Mouse (Mus musculus) spleen, adult 2 months (tissue): ENCODE results near the gene Gm21985. TPM values are rescaled to one million over a fixed set of nuclear protein-coding genes. Genes with fewer than 3 reads are reported as not detected.
A peak's percentile ranks its signal among the peaks of the same experiment; 100 is the strongest.

Source experiments
- DNase-seq, 2 experiments: peaks; one replicate each; pipeline versions ENCODE4 v3.0.0 to v3.0.0-alpha.2; 2012 to 2021; ENCODE audit warnings: low spot score in 2 of 2, low read depth in 1 of 2
- H3K27ac ChIP-seq: fragments of 200-500 bp; 2 replicates; pipeline ENCODE4 v1.5.1; 2012; ENCODE audit warnings: low read length, inconsistent platforms; ENCODE audit not compliant: insufficient read depth
- H3K27me3 ChIP-seq: fragments of 200-500 bp; 2 replicates; pipeline ENCODE4 v1.6.1; 2012; ENCODE audit warnings: mild to moderate bottlenecking, moderate library complexity, low read length, inconsistent platforms; ENCODE audit not compliant: control insufficient read depth, insufficient read depth
- H3K36me3 ChIP-seq: fragments of 200-500 bp; 2 replicates; pipeline ENCODE4 v1.6.1; 2012; ENCODE audit warnings: mild to moderate bottlenecking, low read length, inconsistent platforms; ENCODE audit not compliant: control insufficient read depth, insufficient read depth
- H3K4me1 ChIP-seq: fragments of 200-500 bp; 2 replicates; pipeline ENCODE4 v1.6.1; 2011; ENCODE audit warnings: inconsistent platforms; ENCODE audit not compliant: control insufficient read depth, insufficient read depth, insufficient read length
- H3K4me3 ChIP-seq: fragments of 200-500 bp; 2 replicates; pipeline ENCODE4 v1.5.1; 2011; ENCODE audit warnings: mild to moderate bottlenecking, inconsistent platforms; ENCODE audit not compliant: insufficient read depth, insufficient read length; ENCODE audit errors: extremely low read depth
- CTCF ChIP-seq: fragments of 200-500 bp; IDR thresholded peaks from 2 replicates; pipeline ENCODE4 v1.5.1; 2011; ENCODE audit warnings: mild to moderate bottlenecking, inconsistent platforms; ENCODE audit not compliant: insufficient read depth, insufficient read length, insufficient replicate concordance; ENCODE audit errors: extremely low read depth
- POLR2A ChIP-seq: fragments of 200-500 bp; IDR thresholded peaks from 2 replicates; pipeline ENCODE4 v1.6.1; 2011; ENCODE audit warnings: low read depth, low read length, inconsistent platforms
- WGBS: fragments of 180-500 bp; shearing (Covaris S2); methylation state at CpG from one replicate; pipeline ENCODE4 v1.1.7; 2018; 5-methylcytosine and 5-hydroxymethylcytosine counted together
- polyA plus RNA-seq: library from polyadenylated mRNA; depleted of rRNA; stranded (reverse); fragments of >200 nt; gene quantifications from 2 replicates; pipeline ENCODE4 v1.2.3, GENCODE M21; 2012

The Gm21985 gene
- polyA plus RNA-seq, 1 experiment: not detected

- Histone ChIP-seq H3K36me3 (peaks cover 4% of the 10 kb centered on the region), H3K27ac (no peak overlapping the region), H3K27me3 (no peaks in the 10 kb centered on the region), H3K4me3 (no peak overlapping the region), H3K4me1 (no peaks in the 10 kb centered on the region)
- no peak for DNase-seq
- 92% methylated on average over 7 of the region's 7 CpGs for WGBS
- TF ChIP-seq POLR2A (no peak), CTCF (no peak)
Measured at GRCm38 (mm10) chr2:112318905-112319304, 52.8 kb downstream of the Gm21985 start.

- Histone ChIP-seq H3K4me3 (no peak overlapping the region), H3K36me3 (peaks cover 8% of the 10 kb centered on the region), H3K27me3 (no peaks in the 10 kb centered on the region), H3K27ac (no peak overlapping the region), H3K4me1 (no peaks in the 10 kb centered on the region)
- no peak for DNase-seq
- WGBS: 92% methylated on average over 11 of the region's 11 CpGs
- no peak for TF ChIP-seq CTCF
- TF ChIP-seq POLR2A: no peak
Measured at GRCm38 (mm10) chr2:112328069-112328777, 62.1 kb downstream of the Gm21985 start.

GRCm38 (mm10) chr2:112332051-112332898 lies 66.2 kb downstream of the Gm21985 start:
- 84% methylated on average over 4 of the region's 4 CpGs for WGBS
- H3K36me3 ChIP-seq: peaks cover 20% of the 10 kb centered on the region
- no peaks in the 10 kb centered on the region for H3K27me3 ChIP-seq
- TF ChIP-seq CTCF: no peak
- no peak for TF ChIP-seq POLR2A
- no peak overlapping the region for H3K4me3 ChIP-seq
- H3K4me1 ChIP-seq: no peaks in the 10 kb centered on the region
- DNase-seq: no peak
- H3K27ac ChIP-seq: no peak overlapping the region

- no peaks in the 10 kb centered on the region for H3K27me3 ChIP-seq
- H3K4me3 ChIP-seq: no peak overlapping the region
- WGBS: 94% methylated on average over 6 of the region's 6 CpGs
- no peak for TF ChIP-seq CTCF
- H3K4me1 ChIP-seq: no peaks in the 10 kb centered on the region
- H3K36me3 ChIP-seq: peaks cover 42% of the 10 kb centered on the region
- no peak for DNase-seq
- H3K27ac ChIP-seq: no peak overlapping the region
Measured at GRCm38 (mm10) chr2:112337211-112337610, 71.1 kb downstream of the Gm21985 start.

GRCm38 (mm10) chr2:112339736-112340135 lies 73.6 kb downstream of the Gm21985 start:
- Histone ChIP-seq H3K4me1 (no peaks in the 10 kb centered on the region), H3K4me3 (no peak overlapping the region), H3K36me3 (peaks cover 42% of the 10 kb centered on the region), H3K27me3 (no peaks in the 10 kb centered on the region), H3K27ac (no peak overlapping the region)
- TF ChIP-seq POLR2A: no peak
- TF ChIP-seq CTCF: peak; percentile 23; the same call in 1 of the 2 replicates
- 93% methylated on average over 2 of the region's 2 CpGs for WGBS
- DNase-seq: peak in 1 of 2 experiments; percentile 18

- TF ChIP-seq POLR2A (no peak), CTCF (no peak)
- Histone ChIP-seq H3K4me3 (no peak overlapping the region), H3K36me3 (peaks cover 43% of the 10 kb centered on the region), H3K4me1 (no peaks in the 10 kb centered on the region), H3K27ac (no peak overlapping the region), H3K27me3 (no peaks in the 10 kb centered on the region)
- 87% methylated on average over 3 of the region's 3 CpGs for WGBS
- no peak for DNase-seq
Measured at GRCm38 (mm10) chr2:112341117-112341516, 75.0 kb downstream of the Gm21985 start.

- TF ChIP-seq POLR2A (no peak), CTCF (no peak)
- Histone ChIP-seq H3K27ac (no peak overlapping the region), H3K27me3 (no peaks in the 10 kb centered on the region), H3K4me3 (no peak overlapping the region), H3K4me1 (no peaks in the 10 kb centered on the region), H3K36me3 (peaks cover 40% of the 10 kb centered on the region)
- WGBS: 91% methylated on average over 3 of the region's 3 CpGs
- DNase-seq: no peak
Measured at GRCm38 (mm10) chr2:112348246-112348645, 82.1 kb downstream of the Gm21985 start.
